Mouse (Mus musculus): Measurements from ENCODE around the gene Rpl36al.

Gene Rpl36al

DNA sequence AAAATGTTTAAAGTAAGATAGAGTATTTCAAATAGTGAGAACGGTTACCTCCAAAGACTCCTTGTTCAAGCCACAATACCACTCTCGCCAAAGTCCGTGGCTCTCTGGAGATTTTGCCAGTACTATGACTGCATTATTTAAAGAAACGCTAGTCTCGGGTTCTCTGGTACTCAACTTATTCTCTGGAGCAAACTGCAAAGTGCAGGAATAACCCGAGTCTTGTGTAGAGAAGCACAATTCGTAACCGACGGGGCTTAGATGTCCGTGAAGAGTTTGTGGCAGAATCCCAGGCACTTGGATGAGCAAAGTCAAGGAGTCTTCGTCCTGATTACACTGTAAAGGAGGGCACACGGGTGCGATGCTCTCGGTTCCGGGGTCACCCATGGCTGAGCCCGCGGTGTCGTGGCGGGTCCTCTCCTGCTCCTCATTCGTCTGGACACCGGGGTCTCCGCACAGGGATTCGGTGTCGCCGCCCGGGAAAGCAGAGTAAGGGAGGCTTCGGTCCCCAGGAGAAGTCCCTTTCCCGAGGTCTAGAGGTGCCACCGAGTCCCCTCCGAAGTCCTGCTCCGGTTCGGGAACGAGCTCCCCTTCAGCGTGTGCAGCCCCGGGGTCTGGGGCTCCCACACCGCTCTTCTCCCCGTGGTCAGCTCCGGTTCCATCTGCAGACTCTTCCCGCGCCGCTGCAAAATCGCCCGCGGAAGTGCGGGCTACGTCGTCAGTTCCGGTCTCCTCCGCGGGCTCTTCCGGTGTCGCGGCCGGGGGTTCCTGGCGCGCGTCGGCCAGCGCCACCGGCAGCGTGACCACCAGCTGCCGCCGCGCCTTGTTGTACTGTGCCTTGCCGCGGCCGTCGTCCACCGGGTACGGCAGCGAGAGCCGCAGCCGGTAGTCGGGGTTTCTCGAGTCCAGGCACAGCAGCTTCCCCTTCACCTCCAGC is 12.8 kb upstream of the Rpl36al start, which contains the start of gene Gm49383:
Gm49383 (minus strand) TSS at position 661 of the 934 bp plus-strand sequence.
- in situ Hi-C loops (cut with MboI, MseI): loop anchor here (25.0 kb wide), 2 partner anchors 1841 to 1941 kb away; partner anchors contain the start of genes 2700049A03Rik and Timm9

DNA sequence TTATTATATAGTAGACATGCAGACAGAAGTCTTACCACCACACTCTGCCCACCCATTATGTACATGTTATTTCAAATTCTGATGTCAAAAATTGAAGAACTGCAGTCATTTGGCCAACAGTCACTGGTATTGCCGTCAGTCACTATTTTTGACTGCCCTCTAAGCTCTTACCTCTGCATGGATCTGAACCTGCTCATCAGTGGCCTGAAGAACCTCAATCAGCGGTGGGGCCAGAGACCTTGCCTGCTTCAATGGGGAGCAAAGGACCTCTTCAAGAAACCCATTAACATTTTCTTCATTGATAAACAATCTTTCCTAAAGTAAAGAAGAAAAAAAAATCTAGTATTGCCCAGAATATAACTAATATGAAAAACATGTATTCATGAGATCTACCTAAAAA is 8.8 kb upstream of the Rpl36al start:
- in situ Hi-C loops (cut with MboI, MseI): loop anchor here (25.0 kb wide), 2 partner anchors 1845 to 1945 kb away; partner anchors contain the start of genes 2700049A03Rik and Timm9

DNA sequence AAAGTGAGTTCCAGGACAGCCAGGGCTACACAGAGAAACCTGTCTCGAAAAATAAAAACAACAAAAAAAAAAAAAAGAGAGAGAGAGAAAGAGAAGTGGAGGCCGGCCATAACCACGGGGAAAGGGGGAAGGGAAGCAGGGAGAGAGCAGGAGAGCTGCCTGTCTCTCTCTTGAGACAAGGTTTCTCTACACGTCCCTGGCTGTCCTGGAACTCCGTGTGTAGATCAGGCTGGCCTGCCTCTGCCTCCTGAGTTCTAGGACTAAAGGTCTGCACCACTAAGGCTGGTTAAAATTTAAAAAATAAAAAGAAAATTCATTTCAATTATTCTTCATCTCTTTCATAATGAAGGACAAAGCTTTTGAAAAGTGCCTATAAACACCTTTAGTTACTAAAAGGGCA is 7.5 kb upstream of the Rpl36al start:
- in situ Hi-C loops (cut with MboI, MseI): loop anchor here (25.0 kb wide), 2 partner anchors 1846 to 1946 kb away; partner anchors contain the start of genes 2700049A03Rik and Timm9

DNA sequence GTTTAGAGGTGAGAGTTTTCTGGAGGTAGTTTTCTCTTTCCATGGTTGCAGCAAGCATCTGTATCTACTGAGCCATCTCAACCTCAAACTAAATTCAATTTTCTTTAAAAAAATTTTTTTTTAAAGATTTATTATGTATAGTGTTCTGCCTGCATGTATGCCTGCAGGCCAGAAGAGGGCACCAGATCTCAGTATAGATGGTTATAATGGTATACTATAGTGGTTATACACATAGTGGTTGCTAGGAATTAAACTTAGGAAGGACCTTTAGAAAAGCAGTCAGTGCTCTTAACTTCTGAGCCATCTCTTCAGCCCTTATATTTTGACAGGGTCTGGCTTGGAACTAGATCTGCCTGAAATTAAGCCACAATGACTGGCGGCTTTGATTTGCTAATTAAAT is 6.6 kb upstream of the Rpl36al start:
- in situ Hi-C loops (cut with MboI, MseI): loop anchor here (25.0 kb wide), 2 partner anchors 1847 to 1947 kb away; partner anchors contain the start of genes 2700049A03Rik and Timm9

DNA sequence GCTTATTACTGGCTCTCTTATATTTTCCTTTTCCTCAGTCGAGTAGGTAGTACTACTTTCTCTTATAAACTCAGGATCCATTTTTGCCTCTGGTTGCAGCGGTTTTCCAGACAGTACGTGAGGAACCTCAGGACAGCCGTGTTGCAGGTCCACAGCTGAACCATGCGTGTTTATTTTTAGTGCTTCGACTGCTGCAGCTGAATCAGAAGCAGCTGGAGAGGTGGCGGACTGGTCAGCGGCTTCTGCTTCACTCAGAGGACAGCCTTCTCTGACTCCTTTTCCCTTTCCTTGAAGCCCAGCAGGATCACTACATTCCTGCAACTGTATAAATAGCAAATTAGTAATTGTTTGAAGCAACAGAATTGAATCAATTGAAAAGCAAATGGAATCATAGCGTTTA is 6.2 kb upstream of the Rpl36al start:
- in situ Hi-C loops (cut with MboI, MseI): loop anchor here (25.0 kb wide), 2 partner anchors 1847 to 1947 kb away; partner anchors contain the start of genes 2700049A03Rik and Timm9

DNA sequence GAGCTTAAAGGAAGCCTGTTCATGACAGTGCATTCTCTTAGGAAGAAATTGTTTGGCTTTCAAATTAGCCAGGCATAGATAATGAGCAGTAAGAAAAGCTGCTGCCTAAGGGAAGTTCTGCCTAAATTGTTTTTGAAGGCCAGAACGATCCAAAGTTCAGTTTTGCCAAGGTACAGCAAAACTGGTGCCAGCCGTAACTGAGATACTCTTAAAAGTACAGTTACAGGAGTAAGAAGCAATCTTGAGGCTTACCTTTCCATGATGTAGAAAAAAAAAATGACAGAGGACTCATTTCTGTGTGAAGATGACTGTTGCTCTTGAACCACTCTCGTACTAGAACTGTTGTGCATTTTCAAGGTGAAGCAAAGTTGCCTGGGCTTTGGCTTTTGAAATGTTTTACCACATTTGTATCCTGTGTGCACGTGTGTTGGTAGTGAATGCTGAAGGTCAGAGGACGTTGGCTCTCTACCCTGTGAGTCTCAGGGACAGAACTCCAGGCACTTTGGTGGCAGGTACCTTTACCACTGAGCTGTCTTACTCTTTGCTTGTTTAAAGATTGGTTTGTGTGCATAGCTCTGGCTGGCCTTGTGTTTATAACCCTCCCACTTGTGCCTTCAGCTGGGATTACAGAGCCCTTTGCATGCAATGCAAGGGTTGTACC is 3.1 kb upstream of the Rpl36al start:
- in situ Hi-C loops (cut with MboI, MseI): loop anchor here (25.0 kb wide), 2 partner anchors 1850 to 1950 kb away; partner anchors contain the start of genes 2700049A03Rik and Timm9

DNA sequence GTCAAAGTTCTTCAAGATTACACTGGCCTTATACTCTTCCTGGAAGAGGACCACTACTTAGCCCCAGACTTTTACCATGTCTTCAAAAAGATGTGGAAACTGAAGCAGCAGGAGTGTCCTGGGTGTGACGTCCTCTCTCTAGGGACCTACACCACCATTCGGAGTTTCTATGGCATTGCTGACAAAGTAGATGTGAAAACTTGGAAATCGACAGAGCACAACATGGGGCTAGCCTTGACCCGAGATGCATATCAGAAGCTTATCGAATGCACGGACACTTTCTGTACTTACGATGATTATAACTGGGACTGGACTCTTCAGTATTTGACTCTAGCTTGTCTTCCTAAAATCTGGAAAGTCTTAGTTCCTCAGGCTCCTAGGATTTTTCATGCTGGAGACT is 1.5 kb upstream of the Rpl36al start:
- in situ Hi-C loops (cut with MboI, MseI): loop anchor here (25.0 kb wide), 2 partner anchors 1852 to 1952 kb away; partner anchors contain the start of genes 2700049A03Rik and Timm9

DNA sequence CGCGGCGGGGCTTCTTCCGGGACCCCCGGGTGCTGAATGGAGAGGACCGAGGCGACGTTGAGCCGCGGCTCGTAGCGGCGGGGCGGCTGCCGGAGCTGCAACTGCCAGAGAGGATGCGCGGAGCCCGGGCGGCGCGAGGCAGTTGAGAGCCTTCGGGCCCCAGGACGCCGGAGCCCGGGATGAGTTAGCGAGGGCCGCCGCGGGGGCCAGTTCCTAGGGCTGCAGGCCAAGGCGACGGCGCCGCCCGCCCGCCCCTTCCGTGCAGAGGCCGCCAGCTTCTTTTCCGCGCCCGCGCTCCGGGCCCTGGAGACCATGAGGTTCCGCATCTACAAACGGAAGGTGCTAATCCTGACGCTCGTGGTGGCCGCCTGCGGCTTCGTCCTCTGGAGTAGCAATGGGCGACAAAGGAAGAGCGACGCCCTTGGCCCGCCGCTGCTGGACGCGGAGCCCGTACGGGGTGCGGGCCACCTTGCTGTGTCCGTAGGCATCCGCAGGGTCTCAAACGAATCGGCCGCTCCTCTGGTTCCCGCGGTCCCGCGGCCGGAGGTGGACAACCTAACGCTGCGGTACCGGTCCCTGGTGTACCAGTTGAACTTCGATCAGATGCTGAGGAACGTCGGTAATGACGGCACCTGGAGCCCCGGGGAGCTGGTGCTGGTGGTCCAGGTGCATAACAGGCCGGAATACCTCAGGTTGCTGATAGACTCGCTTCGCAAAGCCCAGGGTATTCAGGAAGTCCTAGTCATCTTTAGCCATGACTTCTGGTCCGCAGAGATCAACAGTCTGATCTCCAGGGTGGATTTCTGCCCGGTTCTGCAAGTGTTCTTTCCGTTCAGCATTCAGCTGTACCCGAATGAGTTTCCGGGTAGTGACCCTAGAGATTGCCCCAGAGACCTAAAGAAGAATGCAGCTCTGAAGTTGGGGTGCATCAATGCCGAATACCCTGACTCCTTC is 736 bp upstream of the Rpl36al start:
- in situ Hi-C loops (cut with MboI, MseI): loop anchor here (25.0 kb wide), 2 partner anchors 1853 to 1953 kb away; partner anchors contain the start of genes 2700049A03Rik and Timm9

DNA sequence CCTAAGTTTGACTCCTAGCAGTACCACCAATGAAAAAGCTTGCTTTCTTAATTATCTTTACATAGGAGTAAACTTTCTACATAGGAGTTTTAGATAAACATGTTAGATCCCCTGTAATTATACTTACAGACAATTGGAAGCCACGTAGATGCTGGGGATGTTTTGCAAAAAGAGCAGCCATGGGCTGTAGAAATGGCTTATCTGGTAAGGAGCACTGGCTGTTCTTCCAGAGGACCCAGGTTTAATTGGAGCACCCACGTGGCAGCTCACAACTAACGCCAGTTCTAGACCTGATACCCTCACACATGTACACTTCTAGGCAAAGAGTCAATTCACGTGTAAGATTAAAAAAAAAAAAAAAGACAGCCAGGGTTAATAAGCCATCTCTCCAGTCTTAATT is 2.1 kb downstream of the Rpl36al start:
- in situ Hi-C loops (cut with MboI, MseI): loop anchor here (25.0 kb wide), 2 partner anchors 1856 to 1956 kb away; partner anchors contain the start of genes 2700049A03Rik and Timm9

DNA sequence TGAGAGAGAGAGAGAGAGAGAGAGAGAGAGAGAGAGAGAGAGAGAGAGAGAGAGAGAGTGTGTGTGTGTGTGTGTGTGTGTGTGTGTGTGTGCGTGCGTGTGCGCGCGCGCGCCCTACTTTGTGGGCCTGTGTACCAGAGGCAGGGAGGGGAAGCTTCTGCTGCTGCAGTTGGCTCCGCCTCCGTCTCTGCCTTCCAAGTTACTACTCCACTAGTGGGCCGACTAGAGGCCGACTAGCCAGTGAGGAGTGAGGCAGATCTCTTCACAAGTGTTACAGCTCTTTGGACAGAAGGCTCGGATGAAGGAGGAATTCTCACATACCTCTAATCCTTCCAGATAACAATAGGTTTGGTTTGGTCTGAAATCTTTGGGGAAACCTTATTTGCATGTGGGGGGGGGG is 4.5 kb downstream of the Rpl36al start:
- in situ Hi-C loops (cut with MboI, MseI): loop anchor here (25.0 kb wide), 2 partner anchors 1858 to 1958 kb away; partner anchors contain the start of genes 2700049A03Rik and Timm9

DNA sequence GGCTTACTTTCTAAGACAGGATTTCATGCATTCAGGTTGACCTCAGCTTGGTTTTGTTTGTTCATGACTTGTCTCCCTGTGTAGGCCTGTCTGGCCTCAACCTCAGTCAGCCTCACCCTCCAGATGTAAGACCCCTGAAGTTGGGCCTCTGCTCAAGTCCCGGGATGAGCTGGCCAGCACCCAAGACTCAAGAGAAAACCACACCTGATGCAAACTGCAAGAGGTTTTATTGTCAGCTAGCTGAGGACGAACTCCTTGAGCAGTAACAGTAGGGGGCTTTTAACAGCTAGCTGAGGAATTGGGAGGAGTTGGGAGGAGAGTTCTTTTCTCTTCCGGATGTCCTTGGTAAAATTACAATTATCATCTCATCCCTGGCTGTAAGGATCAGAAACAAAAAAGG is 6.4 kb downstream of the Rpl36al start:
- in situ Hi-C loops (cut with MboI, MseI): loop anchor here (25.0 kb wide), 2 partner anchors 1860 to 1960 kb away; partner anchors contain the start of genes 2700049A03Rik and Timm9

DNA sequence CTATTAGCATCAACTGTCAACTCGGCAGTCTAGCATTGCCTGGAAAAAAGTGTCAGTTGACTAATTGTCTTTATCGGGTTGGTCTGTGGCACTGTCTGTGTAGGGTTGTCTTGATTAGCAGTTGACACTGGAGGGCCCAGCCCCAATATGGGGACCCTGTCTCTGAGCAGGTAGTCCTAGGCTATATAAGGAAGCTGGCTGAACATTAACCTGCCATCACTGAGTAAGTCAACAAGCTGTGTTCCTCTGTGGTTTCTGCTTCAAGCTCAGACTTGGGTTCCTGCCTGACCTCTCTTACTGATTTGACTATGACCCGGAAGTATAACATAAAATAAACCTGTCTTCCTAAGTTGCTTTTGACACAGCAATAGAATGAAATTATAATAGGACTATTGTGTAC is 7.9 kb downstream of the Rpl36al start:
- in situ Hi-C loops (cut with MboI, MseI): loop anchor here (25.0 kb wide), 2 partner anchors 1861 to 1961 kb away; partner anchors contain the start of genes 2700049A03Rik and Timm9

DNA sequence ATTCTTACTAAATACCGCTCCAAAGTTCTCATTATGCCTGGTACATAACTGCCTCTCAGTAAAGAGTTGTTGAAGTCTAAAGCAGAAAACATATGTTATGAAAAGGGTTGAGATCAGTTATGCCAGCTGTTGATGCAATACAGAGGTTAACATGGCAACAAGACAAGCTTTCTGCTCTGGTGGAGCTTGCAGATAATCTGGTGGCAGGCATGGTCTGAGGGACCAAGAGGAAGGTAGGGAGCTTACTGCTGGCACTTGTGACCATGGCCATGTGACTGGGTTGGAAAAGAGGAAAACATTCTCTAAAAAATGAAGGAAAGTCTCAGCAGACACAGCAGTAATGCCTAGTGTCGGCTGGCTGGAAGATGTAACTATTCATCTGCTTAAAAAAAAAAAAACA is 12.6 kb downstream of the Rpl36al start:
- in situ Hi-C loops (cut with MboI, MseI): loop anchor here (25.0 kb wide), 1 partner anchor 1666 kb away; the partner anchor contains the start of gene Frmd6

DNA sequence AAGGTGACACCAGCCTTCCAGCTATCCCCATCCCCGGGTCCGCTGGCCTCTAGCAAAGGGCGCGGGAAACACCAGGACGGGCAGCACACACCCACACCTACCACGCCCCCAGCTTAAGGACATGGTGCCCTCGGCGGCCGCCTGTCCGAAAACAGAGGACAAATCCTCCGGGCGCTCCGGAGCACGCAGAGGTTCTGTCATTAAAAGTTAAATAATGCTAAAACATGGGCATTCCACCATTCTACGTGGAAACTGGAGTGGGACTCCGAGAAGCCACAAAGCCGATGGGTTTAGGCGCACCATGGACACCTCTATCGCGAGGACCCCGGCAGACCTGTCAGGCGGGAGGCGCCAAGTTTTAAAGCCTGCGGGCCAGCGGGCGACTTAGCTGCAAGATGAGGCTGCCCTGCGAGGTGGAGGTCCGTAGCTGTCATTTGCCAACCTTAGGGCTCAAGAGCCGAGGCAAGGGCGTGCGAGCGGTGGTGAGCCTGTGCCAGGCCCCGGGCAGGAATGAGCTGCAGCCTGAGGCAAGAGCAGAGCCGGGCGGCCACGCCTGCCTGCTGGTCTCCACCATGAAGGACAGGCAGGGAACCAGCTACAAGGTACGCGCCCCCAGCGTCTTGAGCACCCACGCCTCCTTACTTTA is 15.3 kb downstream of the Rpl36al start, which contains the start of gene Lrr1:
Lrr1 (plus strand) TSS at position 354 of the 646 bp plus-strand sequence.
- in situ Hi-C loops (cut with MboI, MseI): loop anchor here (25.0 kb wide), 1 partner anchor 1669 kb away; the partner anchor contains the start of gene Frmd6

DNA sequence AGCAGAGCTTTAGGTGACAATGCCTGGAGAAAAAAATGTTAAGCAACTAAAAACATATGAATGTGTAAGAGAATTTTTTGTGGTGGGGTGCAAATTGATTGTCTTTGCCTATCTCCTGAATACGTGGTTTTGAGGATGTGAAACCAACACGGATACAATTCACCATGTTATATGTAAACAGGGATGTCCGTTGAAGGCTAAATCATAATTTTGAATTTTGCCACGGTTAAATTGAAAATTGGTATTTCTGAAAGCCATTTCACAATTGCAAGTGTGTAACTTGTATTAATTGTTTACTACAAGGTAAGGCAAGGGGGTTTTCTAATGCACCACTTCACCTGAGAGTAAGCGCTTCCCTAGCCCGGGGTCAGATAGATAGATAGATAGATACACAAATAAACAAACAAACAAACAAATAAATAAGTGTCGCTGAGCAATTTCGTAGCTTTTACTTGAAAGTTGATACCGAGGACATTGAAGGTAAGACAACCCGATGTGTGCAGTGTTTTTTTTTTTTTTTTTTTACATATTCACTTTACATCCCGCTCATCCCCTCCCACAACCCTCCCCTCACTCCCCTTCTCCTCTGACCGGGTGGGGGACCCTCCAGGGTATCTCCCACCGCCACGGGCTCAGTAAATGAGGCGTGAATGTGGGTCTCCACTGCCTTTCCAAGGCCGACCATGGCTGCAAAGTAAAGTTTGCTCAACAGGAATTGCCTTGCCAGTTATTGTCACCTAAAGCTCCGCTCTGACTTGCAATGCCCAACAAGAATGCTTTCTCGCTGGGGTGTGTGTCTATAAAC is 16.0 kb downstream of the Rpl36al start:
- in situ Hi-C loops (cut with MboI, MseI): loop anchor here (25.0 kb wide), 1 partner anchor 1669 kb away; the partner anchor contains the start of gene Frmd6

DNA sequence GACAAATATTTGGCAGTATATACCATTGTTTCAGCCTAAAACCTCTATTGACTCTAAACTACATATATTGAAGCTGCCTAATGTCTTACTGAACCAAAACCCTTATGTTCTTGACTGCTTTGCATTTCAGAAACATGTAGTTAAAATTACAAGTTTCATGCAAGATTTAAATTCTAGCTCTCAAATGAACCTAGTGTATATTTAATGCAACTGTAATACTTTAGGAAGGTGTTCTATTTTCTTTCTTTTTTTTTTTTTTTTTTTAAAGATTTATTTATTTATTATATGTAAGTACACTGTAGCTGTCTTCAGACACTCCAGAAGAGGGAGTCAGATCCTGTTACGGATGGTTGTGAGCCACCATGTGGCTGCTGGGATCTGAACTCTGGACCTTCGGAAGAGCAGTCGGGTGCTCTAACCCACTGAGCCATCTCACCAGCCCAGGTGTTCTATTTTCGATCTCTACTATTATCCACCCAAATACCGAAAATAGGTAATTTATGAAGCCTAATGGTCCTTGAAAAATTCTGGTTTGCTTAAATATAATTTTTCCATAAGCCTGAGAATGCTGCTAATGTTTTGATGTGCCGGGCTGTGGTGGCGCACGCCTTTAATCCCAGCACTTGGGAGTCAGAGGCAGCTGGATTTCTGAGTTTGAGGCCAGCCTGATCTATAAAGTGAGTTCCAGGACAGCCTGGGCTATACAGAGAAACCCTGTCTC is 16.9 kb downstream of the Rpl36al start:
- in situ Hi-C loops (cut with MboI, MseI): loop anchor here (25.0 kb wide), 1 partner anchor 1670 kb away; the partner anchor contains the start of gene Frmd6

DNA sequence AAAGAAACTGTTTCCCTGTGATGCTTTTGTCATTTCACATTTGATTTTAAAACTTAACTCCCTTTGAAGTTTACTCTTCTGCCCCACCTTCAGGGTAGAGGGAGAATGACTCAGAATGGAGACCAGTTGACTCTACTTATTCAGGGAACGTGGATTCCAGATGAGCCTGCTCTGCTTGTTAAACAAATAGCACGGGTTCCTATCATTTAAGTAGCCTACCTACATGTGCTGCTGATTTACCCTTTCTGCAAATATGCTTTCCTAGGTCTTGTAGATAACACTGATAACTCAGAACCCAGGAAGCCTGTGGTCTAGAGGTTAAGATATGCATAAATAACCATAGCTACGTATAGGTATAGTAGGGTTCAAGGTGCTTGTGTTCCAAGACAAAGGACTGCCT is 19.0 kb downstream of the Rpl36al start:
- in situ Hi-C loops (cut with MboI, MseI): loop anchor here (25.0 kb wide), 1 partner anchor 1672 kb away; the partner anchor contains the start of gene Frmd6

DNA sequence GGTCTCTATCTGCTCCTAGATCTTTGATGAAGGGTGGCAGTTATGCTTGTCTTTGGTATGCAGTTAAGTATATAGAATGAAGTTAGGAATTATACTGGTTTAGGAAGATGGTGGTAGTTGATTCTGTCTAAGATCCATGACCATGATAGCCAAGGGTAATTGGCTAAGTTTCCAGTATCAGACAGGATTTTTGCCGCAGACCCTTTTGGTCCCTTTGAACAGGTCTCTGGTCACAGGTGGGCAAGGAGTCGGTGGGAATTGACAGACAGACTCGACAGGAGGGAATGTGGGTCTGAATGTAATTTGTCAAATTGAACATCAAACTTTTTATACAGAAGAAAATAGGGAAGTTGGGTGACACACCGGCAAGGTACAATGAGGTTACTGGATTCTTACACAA is 20.3 kb downstream of the Rpl36al start:
- in situ Hi-C loops (cut with MboI, MseI): loop anchor here (25.0 kb wide), 1 partner anchor 1674 kb away; the partner anchor contains the start of gene Frmd6

Measured in regulatory T cell (primary cell).